Mouse (Mus musculus) 3T3-L1 (cell line): ENCODE results near the gene Ces1h.
A peak's percentile ranks its signal among the peaks of the same experiment; 100 is the strongest.
"Not testable (repeated sequence)": the region's sequence is repeated elsewhere in the genome, so short reads cannot be mapped to it uniquely, and the experiment has no call there.

ENCODE experiments used
- DNase-seq: peaks from one replicate; pipeline ENCODE4 v3.0.0-alpha.2; 2015; ENCODE audit warnings: low read depth, low spot score

The Ces1h gene

DNA sequence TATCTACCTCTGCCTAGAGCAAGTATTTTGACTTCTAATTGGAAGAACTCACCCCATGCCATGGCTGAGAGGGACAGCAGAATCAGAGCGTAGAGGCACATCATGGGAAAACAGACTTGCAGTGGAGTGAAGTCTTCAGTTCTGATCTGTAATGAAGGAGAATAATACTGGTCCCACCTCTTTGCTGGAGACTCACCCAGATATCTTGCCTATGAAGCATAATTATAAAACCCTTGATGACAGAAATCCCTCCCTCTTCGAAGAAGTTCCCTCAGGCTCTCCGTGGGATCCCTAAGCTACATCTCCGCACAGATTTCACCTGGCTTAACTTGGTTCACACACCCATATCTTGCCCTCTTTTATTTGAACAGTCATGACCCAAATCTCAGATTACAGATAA is at the start of gene Ces1h:
Gene Ces1h, minus strand, starts transcription at position 101 of the 400 bp plus-strand sequence.
- DNase-seq, result no peak

DNA sequence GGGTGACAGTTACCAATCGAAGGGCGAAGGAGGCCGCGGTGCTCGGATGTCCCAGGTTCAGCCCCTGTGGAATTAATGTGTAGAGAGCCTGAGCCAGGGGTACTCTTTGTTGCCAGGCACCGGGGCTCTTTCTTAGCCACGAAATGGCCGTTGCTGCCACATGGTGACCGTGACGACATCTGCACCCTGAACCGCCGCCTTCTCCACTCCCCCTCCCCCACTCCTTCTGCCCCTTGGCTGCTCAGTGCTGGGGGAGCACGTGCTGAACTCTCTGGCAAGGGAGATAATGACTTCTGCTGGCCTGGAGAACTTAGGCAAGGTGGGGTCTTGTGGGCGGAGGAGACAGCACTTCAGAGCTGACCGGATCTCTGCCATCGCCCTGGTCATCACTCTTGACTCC is 47.7 kb upstream of the Ces1h start:
- no peak for DNase-seq

DNA sequence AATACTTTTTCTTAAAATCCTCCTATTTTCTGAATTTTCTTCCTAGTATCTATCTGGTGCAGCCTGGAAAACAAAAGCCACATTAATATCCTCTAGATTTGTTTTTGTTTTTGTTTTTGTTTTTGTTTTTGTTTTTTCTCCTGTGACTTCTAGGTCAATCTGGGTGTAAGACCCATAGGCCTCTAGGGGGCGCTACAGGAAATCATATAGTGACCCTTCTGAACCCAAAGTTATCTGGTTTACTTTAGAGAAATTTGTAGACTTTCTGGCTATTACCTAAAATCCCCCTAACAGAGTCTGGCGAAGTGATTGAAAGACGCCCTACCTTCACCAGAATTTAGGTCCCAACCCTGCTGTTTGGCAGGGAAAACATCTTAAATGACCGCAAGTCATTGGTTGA is 35.9 kb upstream of the Ces1h start:
- DNase-seq, result no peak

DNA sequence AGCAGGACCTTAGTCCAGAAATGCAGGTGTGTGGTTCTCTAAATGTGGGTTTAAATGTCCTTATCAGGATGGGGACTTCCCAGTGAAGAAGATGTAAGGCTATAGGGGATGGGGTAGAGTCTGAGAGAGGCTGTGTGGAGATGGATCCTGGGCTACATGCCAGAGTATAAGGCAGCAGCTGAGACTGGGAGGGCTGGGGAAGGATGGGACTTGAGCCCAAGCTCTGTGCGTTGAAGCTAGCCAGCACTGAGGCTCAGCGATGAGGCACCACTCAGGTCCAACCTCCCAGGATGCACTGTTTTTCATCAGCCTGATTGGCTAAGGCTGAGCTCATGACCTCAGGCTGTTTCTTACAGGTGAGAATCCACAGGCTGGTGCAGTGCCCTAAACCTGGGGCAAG is 29.3 kb upstream of the Ces1h start:
- no peak for DNase-seq

DNA sequence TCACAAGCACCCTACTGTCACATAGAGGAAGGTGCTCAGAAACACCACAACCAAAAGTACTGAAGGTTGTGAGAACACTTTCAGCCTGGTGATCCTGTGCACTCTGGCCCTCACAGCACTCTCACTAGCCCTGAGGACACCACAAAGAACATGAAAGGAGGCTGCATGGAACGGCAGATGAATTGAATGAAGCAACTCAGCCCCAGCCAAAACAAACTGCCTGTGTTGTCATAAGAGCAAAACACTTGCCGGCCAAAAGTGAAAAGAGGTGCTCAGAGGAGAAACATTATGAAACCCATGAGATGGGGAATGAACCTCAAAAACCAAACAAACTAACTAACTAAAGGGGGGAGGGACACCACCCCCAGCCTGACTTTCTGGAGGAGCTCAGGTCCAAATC is 20.2 kb upstream of the Ces1h start:
- no peak for DNase-seq

DNA sequence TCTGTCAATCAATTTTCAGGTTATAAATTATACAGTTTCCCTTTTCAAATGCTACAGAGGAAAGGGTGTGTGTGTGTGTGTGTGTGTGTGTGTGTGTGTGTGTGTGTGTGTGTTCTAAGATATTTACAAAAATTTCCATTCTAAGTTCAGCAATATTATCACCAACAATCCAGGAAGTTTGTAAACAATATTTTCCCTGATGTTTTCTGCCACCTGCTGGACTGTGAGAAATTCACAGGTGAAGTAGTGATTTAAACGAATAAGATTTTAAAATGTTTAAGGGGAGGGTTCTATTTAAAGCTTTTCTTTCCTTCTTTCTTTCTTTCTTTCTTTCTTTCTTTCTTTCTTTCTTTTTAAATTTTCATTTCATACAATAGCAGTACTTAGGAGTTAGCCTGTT is 18.5 kb upstream of the Ces1h start:
- DNase-seq, result peak; percentile 64

DNA sequence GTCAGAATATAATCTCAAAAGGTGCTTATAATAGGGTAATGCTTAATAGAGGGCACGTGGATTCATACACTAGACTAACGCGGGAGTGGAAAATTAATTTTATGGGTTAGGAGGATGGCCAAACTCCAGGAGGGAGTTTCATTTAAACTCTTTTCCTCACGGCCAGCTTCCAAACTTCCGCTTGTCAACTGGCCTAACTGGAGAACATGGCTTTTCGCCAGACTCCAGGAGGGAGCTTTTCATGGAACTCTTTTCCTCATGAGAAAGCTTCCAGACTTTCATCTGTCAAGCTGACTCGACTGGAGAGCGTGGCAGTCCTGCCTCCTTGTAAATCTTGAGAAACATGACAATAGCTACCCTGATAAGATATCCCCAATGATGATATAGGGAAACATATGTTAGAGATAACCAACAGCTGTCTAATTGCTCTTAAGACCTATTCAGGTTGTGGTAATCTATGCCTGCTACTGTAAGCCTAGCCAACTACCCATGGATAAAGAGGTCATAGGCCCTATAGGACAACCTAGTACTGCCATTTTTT is 14.6 kb upstream of the Ces1h start:
- DNase-seq, result not testable (repeated sequence)

DNA sequence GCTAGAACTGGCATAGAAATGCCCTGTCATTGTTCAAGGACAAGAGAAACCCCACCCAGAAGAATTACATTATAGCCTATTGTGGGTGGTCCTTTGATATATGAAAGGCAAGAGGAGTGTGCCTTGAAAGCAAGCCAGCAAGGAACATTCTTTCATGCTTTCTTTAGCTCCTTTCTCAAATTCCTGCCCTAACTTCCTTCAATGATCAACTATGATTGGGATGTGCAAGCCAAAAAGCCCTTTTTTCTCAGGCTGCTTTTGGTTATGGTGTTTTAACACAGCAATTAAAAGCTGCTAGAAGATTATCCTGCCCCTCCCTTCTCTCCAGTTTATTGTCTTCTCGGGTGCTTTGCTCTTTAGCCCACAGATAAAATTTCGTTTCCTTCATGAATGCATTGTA is 10.0 kb downstream of the Ces1h start:
- DNase-seq, result no peak

DNA sequence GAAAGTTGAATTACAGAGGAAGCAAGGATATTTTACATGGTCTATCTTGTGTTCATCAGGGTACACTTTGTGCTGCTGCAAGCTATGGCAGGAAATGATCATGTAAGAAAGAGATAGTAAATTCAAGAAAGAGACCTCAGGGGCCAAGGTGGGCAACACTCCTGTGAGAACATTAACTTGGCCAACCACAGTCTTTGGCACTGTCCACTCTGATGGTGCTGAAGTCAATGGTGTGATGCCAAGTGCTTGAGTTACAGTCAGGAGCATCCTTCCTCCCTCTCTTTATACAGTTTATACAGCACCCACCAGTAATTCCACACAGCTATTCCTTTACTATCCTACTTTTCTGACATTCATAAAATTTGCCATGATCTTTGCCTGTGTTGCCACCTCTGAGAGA is 19.4 kb downstream of the Ces1h start:
- DNase-seq, result no peak

DNA sequence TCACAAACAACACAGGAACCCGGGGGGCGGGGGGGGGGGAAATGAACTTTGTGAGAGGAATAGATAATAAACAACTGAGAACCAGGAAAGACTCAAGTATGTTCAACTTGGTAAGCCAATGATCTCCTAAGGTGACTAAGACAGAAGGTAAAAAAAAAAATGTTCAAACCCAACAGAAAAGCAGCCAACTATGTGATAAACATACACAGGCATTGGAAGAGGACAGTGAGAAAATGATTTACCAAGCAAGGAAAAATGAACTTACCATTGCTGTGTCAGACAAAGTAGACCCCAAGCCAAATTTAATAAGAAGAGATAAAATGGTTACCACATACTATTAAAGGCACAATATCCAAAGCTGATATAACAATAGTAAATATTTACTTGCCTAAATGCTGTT is 40.0 kb downstream of the Ces1h start:
- DNase-seq, result no peak

DNA sequence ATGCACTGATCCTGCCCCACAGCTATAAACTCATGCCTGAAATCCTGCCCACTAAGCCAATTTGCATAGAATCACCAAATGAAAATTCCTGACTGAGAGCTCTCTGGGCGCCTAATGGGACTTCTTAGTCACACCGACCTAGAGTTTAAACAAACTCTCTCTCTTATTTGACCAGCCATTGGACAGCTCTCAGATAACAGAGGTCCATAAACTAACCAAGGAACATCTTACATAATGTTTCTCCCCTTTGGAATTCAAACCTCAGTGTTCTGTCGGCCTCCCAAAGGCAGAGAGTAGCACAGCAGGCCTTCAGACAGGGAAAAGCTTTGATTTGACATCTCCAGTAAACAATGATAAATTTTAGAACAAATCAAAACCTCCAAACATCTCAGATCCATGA is 42.3 kb downstream of the Ces1h start, which contains the start of gene Ces1g:
Gene Ces1g, minus strand, starts transcription at position 102 of the 400 bp plus-strand sequence.
- no peak for DNase-seq

DNA sequence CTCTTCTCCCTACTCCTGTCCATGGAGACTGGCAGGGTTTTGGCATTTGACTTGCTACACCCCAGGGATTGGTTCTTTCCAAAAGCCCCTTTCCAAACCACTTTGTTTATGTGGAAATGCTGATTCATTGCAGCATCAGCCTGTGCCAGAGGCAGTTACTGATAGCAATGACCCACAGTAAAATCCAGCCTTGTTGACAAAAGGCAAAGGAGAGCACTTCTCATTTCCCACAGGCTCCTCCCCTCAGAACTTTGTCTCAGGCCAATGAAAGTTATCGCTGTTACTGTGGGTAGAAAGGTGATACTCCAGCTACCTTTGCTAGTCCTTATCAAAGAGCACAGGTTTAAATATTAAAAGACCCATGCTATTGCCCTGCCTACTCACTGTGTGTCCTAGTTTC is 46.8 kb downstream of the Ces1h start:
- DNase-seq, result peak; percentile 83

DNA sequence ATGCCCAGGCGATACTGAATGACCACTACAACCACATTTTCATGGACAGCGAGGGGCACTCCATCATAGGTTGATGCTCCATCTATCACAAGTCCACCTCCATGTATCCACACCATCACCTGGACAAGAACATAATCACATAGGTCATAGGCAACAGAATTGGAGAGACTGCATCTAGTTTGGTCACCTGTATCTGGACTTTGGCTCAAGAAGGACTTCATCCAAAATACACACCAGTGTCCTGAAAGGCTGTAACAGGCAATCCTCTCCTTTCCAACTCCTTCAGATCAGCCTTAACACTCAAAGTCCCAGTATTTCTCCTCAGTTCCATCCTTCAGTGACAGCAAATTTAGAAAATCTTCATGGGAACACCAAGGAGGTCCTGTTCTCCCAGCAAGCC is 48.4 kb downstream of the Ces1h start:
- no peak for DNase-seq

DNA sequence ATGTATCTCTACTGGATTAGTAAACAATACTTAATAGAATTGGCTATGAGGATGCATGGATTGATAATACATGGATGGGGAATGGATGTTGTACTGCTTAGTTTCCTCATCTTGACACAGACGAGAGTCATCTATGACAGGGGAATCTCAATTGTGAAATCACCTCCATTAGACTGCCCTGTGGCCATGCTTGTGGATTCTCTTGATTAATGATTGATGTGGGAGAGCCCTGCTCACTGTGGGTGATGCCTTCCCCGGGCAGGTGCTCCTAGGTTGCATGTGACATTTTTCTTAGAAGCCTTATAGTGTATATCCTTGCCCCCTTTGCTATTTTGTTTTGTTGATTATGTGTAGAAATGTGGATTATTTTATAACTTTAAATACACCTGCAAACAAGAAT is 54.4 kb downstream of the Ces1h start:
- DNase-seq, result no peak

DNA sequence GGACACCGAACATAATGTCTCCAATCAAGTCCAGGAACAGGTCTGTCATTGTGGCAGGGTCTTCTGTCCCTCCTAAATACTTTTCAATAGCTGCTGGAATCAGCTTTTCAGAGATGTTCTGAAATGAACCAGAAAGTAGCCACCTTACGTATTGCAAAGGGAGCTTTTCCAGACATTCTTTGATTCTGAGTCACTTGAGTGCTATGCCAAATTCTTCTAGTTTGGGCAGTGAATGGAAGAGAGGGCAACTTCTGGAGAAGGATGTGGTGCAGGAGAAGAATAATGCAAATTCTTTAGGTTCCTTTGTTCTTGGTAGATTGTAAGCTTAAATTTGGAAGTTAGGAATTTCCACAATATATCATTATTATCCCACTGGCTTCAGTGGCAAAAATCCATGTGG is 62.5 kb downstream of the Ces1h start:
- peak; percentile 78 for DNase-seq

DNA sequence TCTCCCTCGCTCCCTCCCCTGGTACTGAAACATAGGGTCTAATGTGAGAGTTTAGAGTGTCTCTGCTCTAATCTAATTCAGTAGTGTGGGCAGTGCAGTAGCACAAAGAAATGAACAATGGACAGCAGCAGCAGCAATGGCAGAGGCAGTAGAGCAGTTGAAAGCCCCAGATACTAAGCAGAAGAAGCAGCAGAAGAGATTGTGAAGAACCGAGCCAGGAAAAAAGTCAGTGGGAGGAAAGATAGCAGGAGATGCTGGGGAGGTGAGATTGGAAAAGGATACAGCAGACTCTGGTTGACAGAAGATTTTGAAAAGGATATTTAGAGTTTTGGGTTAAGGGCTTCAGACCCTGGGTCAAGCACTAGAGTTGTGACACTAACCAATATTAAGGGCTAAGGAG is 64.0 kb downstream of the Ces1h start:
- DNase-seq, result no peak
